Mouse (Mus musculus): Measurements from ENCODE around the gene Kcnk13. TPM values are rescaled to one million over a fixed set of nuclear protein-coding genes. Genes with fewer than 3 reads are reported as not detected.
A peak's percentile ranks its signal among the peaks of the same experiment; 100 is the strongest.

The Kcnk13 gene
- polyA plus RNA-seq, 1 experiment from 2014 or later, result 0.44 TPM

DNA sequence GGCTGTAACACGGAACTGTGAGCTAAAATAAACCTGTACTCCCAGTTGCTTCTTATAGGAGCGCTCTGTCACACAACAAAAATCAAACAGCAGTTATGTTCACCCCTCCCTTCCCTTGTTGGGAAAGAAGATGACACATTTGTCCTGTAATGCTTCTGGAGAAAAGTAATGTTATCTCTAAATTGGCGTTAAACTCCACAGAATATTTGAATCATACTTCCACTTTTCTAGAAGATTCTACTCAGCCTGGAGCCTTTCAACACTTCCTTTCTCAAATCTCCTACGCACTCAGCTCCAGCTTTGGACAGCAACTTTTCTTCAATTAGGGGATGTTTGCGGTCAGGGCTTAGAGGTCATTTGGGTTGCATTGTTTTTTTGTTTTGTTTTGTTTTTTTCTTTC, 125.0 kb downstream of the Kcnk13 start:
- Histone ChIP-seq H3K36me3 (no peaks in the 10 kb centered on the region), H3K4me1 (peaks cover 11% of the 10 kb centered on the region), H3K4me3 (no peak overlapping the region), H3K27me3 (ENCODE audit: low read depth, poor library complexity, severe bottlenecking) (no peaks in the 10 kb centered on the region), H3K9me3 (replicated peaks) (no peaks in the 10 kb centered on the region), H3K27ac (no peak overlapping the region)
- no peak for DNase-seq (ENCODE audit: low spot score)
- 90% methylated on average over 5 of the region's 5 CpGs for WGBS

DNA sequence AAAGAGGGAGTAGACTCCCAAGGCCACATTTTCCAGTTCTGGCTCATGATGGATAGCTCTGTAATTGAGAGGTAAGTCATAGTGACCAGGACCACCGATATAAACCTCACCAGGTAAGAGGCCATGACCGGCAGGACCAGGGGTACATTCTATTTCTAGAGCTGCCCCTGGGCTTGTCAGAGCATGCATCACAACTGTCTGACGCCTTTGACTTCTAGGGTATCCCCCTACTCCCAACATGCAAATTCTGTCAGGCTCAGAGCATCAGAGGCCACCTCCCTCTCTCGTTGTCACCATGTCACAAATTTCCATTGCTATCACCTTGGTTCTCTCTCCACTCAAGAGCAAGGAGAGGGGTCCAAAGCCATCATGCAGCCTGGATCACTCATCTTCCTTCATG, 126.5 kb downstream of the Kcnk13 start:
- H3K4me1 ChIP-seq, result peaks cover 8% of the 10 kb centered on the region; the same call in 1 of the 2 replicates

DNA sequence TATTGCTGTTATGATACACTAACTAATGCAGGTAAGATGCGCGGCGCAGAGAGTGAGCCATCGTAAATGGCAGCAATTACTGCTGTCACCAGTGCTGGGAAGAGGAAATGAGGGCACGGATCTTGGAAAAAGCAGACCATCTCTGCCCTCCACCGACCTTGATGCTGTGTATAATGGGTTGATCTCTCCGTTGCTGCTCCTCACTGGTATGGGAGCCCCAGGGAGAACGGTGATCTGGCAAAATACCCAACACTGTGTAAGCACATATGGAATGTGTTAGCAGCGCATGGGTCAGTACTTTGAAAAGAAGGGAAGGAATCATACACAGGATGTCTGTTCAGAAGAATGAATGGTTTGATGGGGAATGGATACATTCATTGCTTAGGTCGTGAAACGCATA, 128.7 kb downstream of the Kcnk13 start:
- no peaks in the 10 kb centered on the region for H3K9me3 ChIP-seq (replicated peaks)
- no peaks in the 10 kb centered on the region for H3K27me3 ChIP-seq (ENCODE audit: low read depth, poor library complexity, severe bottlenecking)
- peaks cover 8% of the 10 kb centered on the region; the same call in 1 of the 2 replicates for H3K4me1 ChIP-seq
- no peak for DNase-seq (ENCODE audit: low spot score)
- WGBS, result 77% methylated on average over 11 of the region's 11 CpGs
- no peaks in the 10 kb centered on the region for H3K36me3 ChIP-seq
- H3K27ac ChIP-seq, result no peak overlapping the region
- no peak overlapping the region for H3K4me3 ChIP-seq

More for the DNA sequence above, 126.5 kb downstream of the Kcnk13 start:
- no peaks in the 10 kb centered on the region for H3K27me3 ChIP-seq (ENCODE audit: low read depth, poor library complexity, severe bottlenecking)
- H3K36me3 ChIP-seq, result no peaks in the 10 kb centered on the region
- H3K9me3 ChIP-seq (replicated peaks), result no peaks in the 10 kb centered on the region
- 86% methylated on average over 4 of the region's 4 CpGs for WGBS
- no peak overlapping the region for H3K27ac ChIP-seq
- no peak for DNase-seq (ENCODE audit: low spot score)
- H3K4me3 ChIP-seq, result no peak overlapping the region

DNA sequence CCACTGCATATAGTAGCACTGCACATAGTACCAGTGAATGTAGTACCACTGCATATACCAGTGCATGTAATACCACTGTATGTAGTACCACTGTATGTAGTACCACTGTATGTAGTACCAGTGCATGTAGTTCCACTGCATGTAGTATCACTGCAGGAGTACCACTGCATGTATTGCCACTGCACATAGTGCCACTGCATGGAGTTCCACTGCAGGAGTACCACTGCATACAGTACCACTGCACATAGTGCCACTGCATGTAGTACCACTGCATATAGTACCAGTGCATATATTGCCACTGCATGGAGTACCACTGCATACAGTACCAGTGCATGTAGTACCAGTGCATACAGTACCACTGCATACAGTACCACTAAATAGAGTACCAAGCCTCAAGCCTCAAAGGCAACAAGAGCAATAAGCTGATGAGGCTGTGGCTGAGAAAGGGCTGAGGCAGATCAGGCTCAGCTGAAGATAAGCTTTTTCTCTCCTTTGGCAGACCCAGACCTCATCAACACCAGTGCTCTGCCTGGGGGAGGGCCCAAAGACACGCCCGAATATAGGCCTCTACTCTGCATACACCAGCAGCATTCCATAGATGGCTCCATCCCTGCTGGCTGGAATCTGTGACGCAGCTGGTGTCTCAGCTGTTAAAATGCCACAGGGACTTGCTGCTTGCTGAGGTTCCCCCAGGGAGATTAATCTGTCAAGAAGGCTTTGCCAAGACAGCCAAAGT, 135.8 kb downstream of the Kcnk13 start:
- no peak for DNase-seq (ENCODE audit: low spot score)
- no peaks in the 10 kb centered on the region for H3K9me3 ChIP-seq (replicated peaks)
- no peaks in the 10 kb centered on the region for H3K36me3 ChIP-seq
- no peak overlapping the region for H3K27ac ChIP-seq
- H3K4me3 ChIP-seq, result no peak overlapping the region
- H3K27me3 ChIP-seq (ENCODE audit: low read depth, poor library complexity, severe bottlenecking), result no peaks in the 10 kb centered on the region
- WGBS, result 60% methylated on average over 3 of the region's 3 CpGs
- H3K4me1 ChIP-seq, result no peaks in the 10 kb centered on the region

DNA sequence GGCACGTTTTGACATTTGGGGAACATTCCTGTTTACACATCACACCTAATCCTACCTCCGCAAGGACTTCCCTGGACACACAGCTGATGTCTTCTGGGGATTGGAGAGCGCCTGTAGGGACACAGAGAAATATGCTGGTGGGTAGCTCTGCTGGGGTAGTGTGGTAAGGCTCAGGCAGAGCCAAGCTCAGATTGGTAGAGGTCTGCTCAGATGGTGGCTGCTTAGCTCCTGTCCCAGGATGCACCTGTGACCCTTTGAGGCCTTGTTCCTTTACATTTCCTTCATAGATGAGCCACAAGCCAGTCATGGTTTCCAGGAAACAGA, 136.4 kb downstream of the Kcnk13 start:
- no peak for DNase-seq (ENCODE audit: low spot score)
- Histone ChIP-seq H3K4me1 (no peaks in the 10 kb centered on the region), H3K27me3 (ENCODE audit: low read depth, poor library complexity, severe bottlenecking) (no peaks in the 10 kb centered on the region), H3K36me3 (no peaks in the 10 kb centered on the region), H3K4me3 (no peak overlapping the region), H3K27ac (no peak overlapping the region), H3K9me3 (replicated peaks) (no peaks in the 10 kb centered on the region)
- WGBS, result 73% methylated on average over 3 of the region's 3 CpGs

DNA sequence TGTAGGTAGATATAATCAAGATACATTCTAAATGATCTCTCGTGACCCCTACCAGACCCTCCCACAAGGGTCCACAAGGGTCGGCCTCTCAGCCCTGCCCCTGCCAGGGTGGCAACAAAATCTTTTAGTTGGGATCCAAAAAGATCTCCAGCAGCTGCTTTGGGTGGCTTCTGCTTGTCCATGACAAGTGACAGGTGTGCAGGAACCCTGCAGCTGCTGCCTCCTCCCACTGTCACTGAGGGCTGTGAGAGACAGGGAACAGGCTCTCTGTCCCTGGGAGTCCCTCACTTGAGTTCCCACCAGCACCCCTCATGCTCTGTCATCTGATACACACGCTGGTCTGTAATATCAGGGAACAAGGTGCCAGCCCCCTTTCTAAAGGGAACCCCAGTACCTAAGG, 137.4 kb downstream of the Kcnk13 start:
- H3K4me3 ChIP-seq, result no peak overlapping the region
- no peak for DNase-seq (ENCODE audit: low spot score)
- no peaks in the 10 kb centered on the region for H3K9me3 ChIP-seq (replicated peaks)
- no peaks in the 10 kb centered on the region for H3K4me1 ChIP-seq
- no peaks in the 10 kb centered on the region for H3K36me3 ChIP-seq
- no peak overlapping the region for H3K27ac ChIP-seq
- WGBS, result 79% methylated on average over 3 of the region's 3 CpGs
- H3K27me3 ChIP-seq (ENCODE audit: low read depth, poor library complexity, severe bottlenecking), result no peaks in the 10 kb centered on the region

DNA sequence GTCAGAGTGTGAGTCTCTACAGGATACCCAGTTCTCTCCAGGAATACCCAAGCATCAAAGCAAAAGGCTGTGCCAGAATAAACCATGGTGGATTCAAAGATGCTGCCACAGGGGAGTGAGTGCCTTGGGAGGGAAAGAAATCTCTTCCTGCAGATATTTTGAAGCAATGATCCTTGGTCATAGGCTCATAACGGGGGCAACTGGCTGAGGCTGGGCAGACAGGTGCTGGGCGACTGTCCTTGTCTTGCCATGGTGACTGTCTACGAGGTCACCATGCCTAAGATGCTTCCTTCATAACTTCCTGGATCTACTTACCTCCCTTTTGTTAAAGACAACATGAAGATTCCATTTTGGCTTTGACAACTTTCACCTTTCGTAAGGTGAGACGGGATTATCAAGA, 140.2 kb downstream of the Kcnk13 start:
- Histone ChIP-seq H3K4me3 (no peak overlapping the region), H3K9me3 (replicated peaks) (no peaks in the 10 kb centered on the region), H3K27ac (no peak overlapping the region), H3K4me1 (peaks cover 3% of the 10 kb centered on the region; the same call in 1 of the 2 replicates), H3K27me3 (ENCODE audit: low read depth, poor library complexity, severe bottlenecking) (no peaks in the 10 kb centered on the region), H3K36me3 (no peaks in the 10 kb centered on the region)
- WGBS, result 89% methylated on average over 5 of the region's 5 CpGs
- no peak for DNase-seq (ENCODE audit: low spot score)

DNA sequence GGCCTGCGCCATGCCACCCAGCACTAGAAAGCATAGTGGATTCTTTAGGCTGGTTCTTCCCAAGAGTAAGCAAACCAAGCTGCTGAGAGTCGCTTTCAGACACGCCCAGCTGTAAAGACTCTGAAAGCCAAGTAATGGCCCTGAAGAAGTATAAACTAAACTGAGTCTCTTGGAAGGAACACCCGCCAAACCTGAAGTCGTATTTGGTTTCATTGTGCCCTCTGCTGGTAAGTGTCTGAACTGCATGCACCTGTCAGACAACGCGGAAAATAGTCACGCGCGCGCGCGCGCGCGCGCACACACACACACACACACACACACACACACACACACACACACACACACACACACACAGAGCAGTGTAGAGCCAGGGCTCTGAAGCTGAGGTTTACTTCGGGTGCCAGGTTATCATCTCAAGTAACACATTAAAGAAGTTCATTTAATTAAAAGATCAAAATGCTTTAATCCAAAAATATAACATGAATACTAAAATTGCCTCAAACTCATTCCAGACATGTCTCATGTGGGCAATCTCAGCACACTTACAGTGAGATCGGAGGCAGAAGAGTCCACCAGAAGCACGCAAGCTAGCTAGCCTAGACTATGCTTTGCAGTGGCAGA, 142.1 kb downstream of the Kcnk13 start:
- no peaks in the 10 kb centered on the region for H3K9me3 ChIP-seq (replicated peaks)
- no peak overlapping the region for H3K4me3 ChIP-seq
- H3K36me3 ChIP-seq, result peaks cover 3% of the 10 kb centered on the region
- 16% methylated on average over 20 of the region's 20 CpGs for WGBS
- H3K27ac ChIP-seq, result no peak overlapping the region
- no peaks in the 10 kb centered on the region for H3K27me3 ChIP-seq (ENCODE audit: low read depth, poor library complexity, severe bottlenecking)
- peak; percentile 79 for DNase-seq (ENCODE audit: low spot score)
- H3K4me1 ChIP-seq, result peaks cover 11% of the 10 kb centered on the region

DNA sequence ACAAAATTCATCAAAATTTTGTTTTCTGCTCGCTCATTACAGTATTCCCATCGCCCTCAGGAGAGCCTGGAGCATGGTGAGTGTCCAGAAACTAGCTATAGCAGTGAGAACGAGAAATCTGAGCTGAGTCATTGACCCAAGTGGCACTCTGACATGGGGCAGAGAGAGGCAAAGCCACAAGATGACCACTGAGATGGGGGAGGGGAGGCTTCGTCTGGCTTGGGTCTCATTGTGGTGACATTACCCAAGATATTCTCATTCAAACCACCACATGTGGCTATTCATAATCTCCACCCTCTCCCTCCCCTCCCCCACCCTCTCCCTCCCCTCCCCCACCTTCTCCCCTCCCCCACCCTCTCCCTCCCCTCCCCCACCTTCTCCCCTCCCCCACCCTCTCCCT, 143.1 kb downstream of the Kcnk13 start:
- H3K27ac ChIP-seq, result no peak overlapping the region
- peaks cover 14% of the 10 kb centered on the region for H3K4me1 ChIP-seq
- WGBS, result 49% methylated on average over 4 of the region's 4 CpGs
- DNase-seq (ENCODE audit: low spot score), result no peak
- H3K4me3 ChIP-seq, result no peak overlapping the region
- no peaks in the 10 kb centered on the region for H3K9me3 ChIP-seq (replicated peaks)
- no peaks in the 10 kb centered on the region for H3K27me3 ChIP-seq (ENCODE audit: low read depth, poor library complexity, severe bottlenecking)
- H3K36me3 ChIP-seq, result peaks cover 13% of the 10 kb centered on the region

DNA sequence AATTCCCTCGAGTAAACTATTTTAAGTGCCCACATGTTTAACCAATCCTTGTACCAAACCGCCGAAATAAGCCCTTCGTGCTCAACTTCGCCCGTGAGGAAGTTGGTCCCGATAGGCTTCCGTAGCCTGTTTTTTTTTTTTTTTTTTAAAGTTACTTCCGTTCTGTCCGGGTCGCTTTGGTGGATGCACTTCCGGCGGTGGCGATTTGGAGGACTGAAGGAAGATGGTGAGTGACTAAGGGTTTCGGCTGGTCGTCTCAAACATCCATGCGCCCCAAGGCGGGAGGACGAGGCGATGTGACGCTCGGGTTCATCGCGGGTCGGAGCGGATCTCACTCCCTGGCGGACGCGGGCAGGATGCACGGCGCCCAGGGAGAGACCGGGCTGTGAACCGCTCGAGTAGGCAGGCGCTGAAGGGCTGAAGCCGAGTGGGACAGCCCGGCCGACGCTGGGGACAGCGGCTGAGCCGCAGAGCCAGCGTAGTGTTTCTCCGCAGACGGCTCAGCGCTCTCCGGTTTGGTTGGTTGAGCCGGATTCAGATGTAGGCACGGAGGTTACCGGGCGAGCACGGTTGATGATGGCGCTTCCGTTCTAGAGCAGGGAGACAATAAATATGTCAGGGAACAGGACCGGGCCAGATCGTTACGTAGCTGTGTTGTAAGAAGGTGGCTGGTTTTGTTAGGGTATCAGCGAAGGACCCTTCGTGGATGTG, 145.8 kb downstream of the Kcnk13 start, which contains the start of gene Psmc1:
Gene Psmc1 (plus strand): TSS at position 169 of the 711 bp plus-strand sequence.
- Histone ChIP-seq H3K36me3 (peaks cover 39% of the 10 kb centered on the region), H3K4me1 (peaks cover 14% of the 10 kb centered on the region), H3K27me3 (ENCODE audit: low read depth, poor library complexity, severe bottlenecking) (no peaks in the 10 kb centered on the region), H3K9me3 (replicated peaks) (no peaks in the 10 kb centered on the region), H3K4me3 (peak within 1 kb of the TSS; percentile 95), H3K27ac (peak within 1 kb of the TSS; percentile 93)
- DNase-seq (ENCODE audit: low spot score), result peak; percentile 89
- WGBS, result under 1% methylated on average over 58 of the region's 58 CpGs

Small RNA genes within 50 kb of the gene (microRNA-seq; reads per million reads assigned to microRNA genes)
- gene Gm23291, result not detected

Other genes starting within 250 kb of the Kcnk13 start
- gene Efcab11, start 80.1 kb upstream of the Kcnk13 start, polyA plus RNA-seq (2016; fragmentation: Nextera tagmentation; extraction: Ambion mirVana), result 16.0 and 21.7 TPM in 2 replicates
- 80.3 and 88.2 TPM in 2 replicates for gene Tdp1, start 80.0 kb upstream of the Kcnk13 start, polyA plus RNA-seq (2016; fragmentation: Nextera tagmentation; extraction: Ambion mirVana)
- 399 and 416 TPM in 2 replicates for gene Psmc1, start 145.7 kb downstream of the Kcnk13 start, polyA plus RNA-seq (2016; fragmentation: Nextera tagmentation; extraction: Ambion mirVana)
- gene Nrde2, start 195.2 kb downstream of the Kcnk13 start, polyA plus RNA-seq (2016; fragmentation: Nextera tagmentation; extraction: Ambion mirVana), result 15.5 and 16.3 TPM in 2 replicates
- gene Calm1, start 234.9 kb downstream of the Kcnk13 start, polyA plus RNA-seq (2016; fragmentation: Nextera tagmentation; extraction: Ambion mirVana), result 1,121 and 1,290 TPM in 2 replicates